Mouse (Mus musculus) E14TG2a.4 (cell line): Measurements from ENCODE around the gene Nnmt.
A peak's percentile ranks its signal among the peaks of the same experiment; 100 is the strongest.

Experiments
- H3K27me3 ChIP-seq: 2 replicates; pipeline ENCODE4 v1.6.1; 2014; ENCODE audit warnings: low read length, control low read depth; ENCODE audit not compliant: insufficient read depth
- H3K36me3 ChIP-seq: 2 replicates; pipeline ENCODE4 v1.6.1; 2014; ENCODE audit warnings: low read length, control low read depth; ENCODE audit not compliant: insufficient read depth
- H3K4me1 ChIP-seq: replicated peaks from 2 replicates; pipeline ENCODE4 v1.6.1; 2014; ENCODE audit warnings: low read depth, low read length, control low read depth
- H3K4me3 ChIP-seq: replicated peaks from 2 replicates; pipeline ENCODE4 v1.5.1; 2014; ENCODE audit warnings: mild to moderate bottlenecking, low read length
- H3K9me3 ChIP-seq: 2 replicates; pipeline ENCODE4 v1.6.1; 2014; ENCODE audit warnings: low read length, control low read depth
- CTCF ChIP-seq: conservative IDR thresholded peaks from 2 replicates; pipeline ENCODE4 v1.5.1; 2014; ENCODE audit warnings: low read length
- NANOG ChIP-seq: IDR thresholded peaks from 2 replicates; pipeline ENCODE4 v1.6.1; 2014; ENCODE audit warnings: borderline replicate concordance, low read length, mixed read lengths
- POU5F1 ChIP-seq: IDR thresholded peaks from 2 replicates; pipeline ENCODE4 v1.6.1; 2014; ENCODE audit warnings: low read length, borderline replicate concordance

The Nnmt gene

GRCm38 (mm10) chr9:48600881-48601280 lies 4.1 kb downstream of the Nnmt start:
- Histone ChIP-seq H3K4me3 (no peak overlapping the region), H3K9me3 (peaks cover 12% of the 10 kb centered on the region; the same call in 1 of the 2 replicates), H3K4me1 (peaks cover 28% of the 10 kb centered on the region), H3K36me3 (no peaks in the 10 kb centered on the region), H3K27me3 (no peaks in the 10 kb centered on the region)
- TF ChIP-seq POU5F1 (no peak), CTCF (no peak), NANOG (no peak)

- H3K36me3 ChIP-seq, result no peaks in the 10 kb centered on the region
- H3K4me3 ChIP-seq, result no peak overlapping the region
- peaks cover 12% of the 10 kb centered on the region; the same call in 1 of the 2 replicates for H3K9me3 ChIP-seq
- H3K27me3 ChIP-seq, result peaks cover 2% of the 10 kb centered on the region; the same call in 1 of the 2 replicates
- peaks cover 24% of the 10 kb centered on the region for H3K4me1 ChIP-seq
- TF ChIP-seq NANOG, result no peak
- TF ChIP-seq CTCF, result no peak
- no peak for TF ChIP-seq POU5F1
These were observed 4.9 kb downstream of the Nnmt start for GRCm38 (mm10) chr9:48600066-48600465.

- peaks cover 12% of the 10 kb centered on the region; the same call in 1 of the 2 replicates for H3K9me3 ChIP-seq
- H3K4me3 ChIP-seq, result no peak overlapping the region
- no peak; the same call in 1 of the 2 replicates for TF ChIP-seq POU5F1
- TF ChIP-seq CTCF, result no peak
- no peak for TF ChIP-seq NANOG
- H3K27me3 ChIP-seq, result peaks cover 4% of the 10 kb centered on the region; the same call in 1 of the 2 replicates
- peaks cover 35% of the 10 kb centered on the region for H3K4me1 ChIP-seq
- no peaks in the 10 kb centered on the region for H3K36me3 ChIP-seq
These were observed 7.5 kb downstream of the Nnmt start for GRCm38 (mm10) chr9:48597494-48597893.

- TF ChIP-seq CTCF (no peak), NANOG (no peak), POU5F1 (no peak)
- H3K4me1 ChIP-seq, result peaks cover 41% of the 10 kb centered on the region
- peaks cover 4% of the 10 kb centered on the region; the same call in 1 of the 2 replicates for H3K27me3 ChIP-seq
- peaks cover 12% of the 10 kb centered on the region; the same call in 1 of the 2 replicates for H3K9me3 ChIP-seq
- no peaks in the 10 kb centered on the region for H3K36me3 ChIP-seq
- no peak overlapping the region for H3K4me3 ChIP-seq
These were observed 8.0 kb downstream of the Nnmt start for GRCm38 (mm10) chr9:48596924-48597323.

GRCm38 (mm10) chr9:48593915-48594314 lies 11.0 kb downstream of the Nnmt start:
- Histone ChIP-seq H3K4me1 (peaks cover 46% of the 10 kb centered on the region), H3K27me3 (peaks cover 4% of the 10 kb centered on the region; the same call in 1 of the 2 replicates), H3K9me3 (peaks cover 27% of the 10 kb centered on the region), H3K4me3 (no peak overlapping the region), H3K36me3 (no peaks in the 10 kb centered on the region)
- TF ChIP-seq NANOG (no peak), POU5F1 (no peak), CTCF (no peak)

- no peak overlapping the region for H3K4me3 ChIP-seq
- peaks cover 25% of the 10 kb centered on the region for H3K4me1 ChIP-seq
- H3K9me3 ChIP-seq, result peaks cover 22% of the 10 kb centered on the region
- peaks cover 4% of the 10 kb centered on the region; the same call in 1 of the 2 replicates for H3K27me3 ChIP-seq
- no peaks in the 10 kb centered on the region for H3K36me3 ChIP-seq
- TF ChIP-seq NANOG, result no peak
- no peak for TF ChIP-seq CTCF
- no peak for TF ChIP-seq POU5F1
These were observed 14.3 kb downstream of the Nnmt start for GRCm38 (mm10) chr9:48590606-48591005.

GRCm38 (mm10) chr9:48586332-48586731 lies 18.6 kb downstream of the Nnmt start:
- Histone ChIP-seq H3K36me3 (no peaks in the 10 kb centered on the region), H3K9me3 (peaks cover 18% of the 10 kb centered on the region), H3K4me1 (no peaks in the 10 kb centered on the region), H3K27me3 (no peaks in the 10 kb centered on the region), H3K4me3 (no peak overlapping the region)
- TF ChIP-seq POU5F1, result no peak
- TF ChIP-seq NANOG, result no peak
- TF ChIP-seq CTCF, result peak; percentile 69

- no peak for TF ChIP-seq CTCF
- no peak for TF ChIP-seq POU5F1
- TF ChIP-seq NANOG, result no peak
- H3K27me3 ChIP-seq, result no peaks in the 10 kb centered on the region
These were observed 24.1 kb downstream of the Nnmt start for GRCm38 (mm10) chr9:48580808-48581207.

GRCm38 (mm10) chr9:48562388-48562787 lies 42.6 kb downstream of the Nnmt start:
- peak; percentile 11; the same call in 1 of the 2 replicates for TF ChIP-seq NANOG
- TF ChIP-seq POU5F1, result no peak
- Histone ChIP-seq H3K36me3 (no peaks in the 10 kb centered on the region), H3K4me1 (peaks cover 10% of the 10 kb centered on the region), H3K9me3 (no peaks in the 10 kb centered on the region), H3K27me3 (no peaks in the 10 kb centered on the region), H3K4me3 (no peak overlapping the region)

More at GRCm38 (mm10) chr9:48580808-48581207, 24.1 kb downstream of the Nnmt start:
- Histone ChIP-seq H3K36me3 (no peaks in the 10 kb centered on the region), H3K4me3 (no peak overlapping the region), H3K4me1 (no peaks in the 10 kb centered on the region), H3K9me3 (no peaks in the 10 kb centered on the region)
